Comparison of ENCODE assay signal across 10 mouse cellular contexts in genomic region chr13:68601184-68601583, GRCm38 (mm10). TPM values are rescaled to one million over a fixed set of nuclear protein-coding genes. Genes with fewer than 3 reads are reported as not detected.
A peak's percentile ranks its signal among the peaks of the same experiment; 100 is the strongest.
DNase-seq lines count a peak whose midpoint lies in the region; ATAC-seq lines count a peak whose summit lies in the region.
"Had no signal": no experiment of that assay in that cellular context is flagged by ENCODE, and none has a peak within 500 bp of the region (broad histone marks: within the 10 kb centered on the region; RNA-seq: fewer than 3 reads in every experiment).

No protein-coding gene starts in this region.

- H3K4me2 ChIP-seq in midbrain, embryonic 14.5 days (ENCODE audit: low read length): no peak overlapping the region
- H3K4me2 ChIP-seq: embryonic facial prominence, embryonic 12.5 days; liver, embryonic 13.5 days had no signal

- peak; percentile 49 for DNase-seq in adrenal gland, postnatal 10 days
- DNase-seq in adrenal gland, adult 8-10 months: no peak
- DNase-seq in kidney, postnatal 10 days: peak; percentile 55
- no peak for DNase-seq in kidney, adult 9 months
- DNase-seq in embryo, embryonic 10.5 days (ENCODE audit: low spot score): peak; percentile 58
- peak; percentile 83 for DNase-seq in midbrain, embryonic 14.5 days
- DNase-seq in ovary, postnatal 10 days (ENCODE audit: low spot score): no peak
- DNase-seq: liver, embryonic 13.5 days had no signal

- H3K4me1 ChIP-seq in midbrain, embryonic 14.5 days (ENCODE audit: control insufficient read depth, insufficient read depth, low read length): 0 out of 2 replicates have a peak, but pooled peaks cover 3% of the 10 kb centered on the region
- H3K4me1 ChIP-seq: embryonic facial prominence, embryonic 12.5 days had no signal

- H3K36me3 ChIP-seq in midbrain, embryonic 14.5 days (ENCODE audit: control insufficient read depth, insufficient read depth, low read length): no peaks in the 10 kb centered on the region
- H3K36me3 ChIP-seq: embryonic facial prominence, embryonic 12.5 days; liver, embryonic 13.5 days had no signal

- no peak for ATAC-seq in midbrain, embryonic 14.5 days (ENCODE audit: low FRiP score, low TSS enrichment)
- no peak for ATAC-seq in megakaryocyte-erythroid progenitor cell, adult 5-6 weeks (replicated peaks; ENCODE audit: low FRiP score, low TSS enrichment, poor library complexity, severe bottlenecking)

- 22% methylated on average over 6 of the region's 6 CpGs for WGBS in midbrain, embryonic 14.5 days

- H3K9me3 ChIP-seq in midbrain, embryonic 14.5 days (ENCODE audit: control insufficient read depth, low read length): no peaks in the 10 kb centered on the region
- H3K9me3 ChIP-seq: embryonic facial prominence, embryonic 12.5 days; liver, embryonic 13.5 days had no signal

- no peak overlapping the region for H3K9ac ChIP-seq in midbrain, embryonic 14.5 days (replicated peaks; ENCODE audit: low read length)
- H3K9ac ChIP-seq: embryonic facial prominence, embryonic 12.5 days; liver, embryonic 13.5 days had no signal

- H3K27me3 ChIP-seq in midbrain, embryonic 14.5 days (ENCODE audit: control insufficient read depth, insufficient read depth, low read length): no peaks in the 10 kb centered on the region
- H3K27me3 ChIP-seq: embryonic facial prominence, embryonic 12.5 days; liver, embryonic 13.5 days had no signal

- H3K4me3 ChIP-seq in midbrain, embryonic 14.5 days (replicated peaks; ENCODE audit: low read depth, low read length): no peak overlapping the region
- H3K4me3 ChIP-seq: embryonic facial prominence, embryonic 12.5 days; liver, embryonic 13.5 days had no signal

- 0 out of 2 replicates have a peak overlapping the region, but pooled peaks have one; percentile 52 for H3K27ac ChIP-seq in midbrain, embryonic 14.5 days (replicated peaks; ENCODE audit: low read depth, low read length)
- H3K27ac ChIP-seq: embryonic facial prominence, embryonic 12.5 days; liver, embryonic 13.5 days had no signal

RNA-seq across cellular contexts. Expression of gene 1700001L19Rik, which starts 4.0 kb away (rescaled TPM):
- under 1 TPM in 1 of 2 experiments, not detected in 1; 0.39 TPM for total RNA-seq in adrenal gland, postnatal 10 days (2021)
- total RNA-seq in adrenal gland, adult 8-10 months (2022): under 1 TPM in 2 of 4 experiments, not detected in 2; 0.21 to 0.65 TPM
- polyA plus RNA-seq in midbrain, embryonic 14.5 days (2014; fragmentation: Nextera tagmentation; extraction: Ambion mirVana): 4.6 and 9.5 TPM in 2 replicates
- total RNA-seq in megakaryocyte-erythroid progenitor cell, adult 5-6 weeks (2014; fragmentation: Nextera tagmentation): not detected in 2 replicates
- total RNA-seq in megakaryocyte-erythroid progenitor cell, adult 5-6 weeks (2017): not detected in 2 replicates
- polyA plus RNA-seq: liver, embryonic 13.5 days had no signal

RNA-seq across cellular contexts. Expression of gene Fastkd3, which starts 19.1 kb away (rescaled TPM):
- total RNA-seq in adrenal gland, postnatal 10 days (2021): 10 to 100 TPM; 13.8 to 17.2 TPM
- total RNA-seq in adrenal gland, adult 8-10 months (2022): 10 to 100 TPM; 13.3 to 17.5 (median 17.2) TPM
- 25.0 and 27.3 TPM in 2 replicates for polyA plus RNA-seq in midbrain, embryonic 14.5 days (2014; fragmentation: Nextera tagmentation; extraction: Ambion mirVana)
- total RNA-seq in megakaryocyte-erythroid progenitor cell, adult 5-6 weeks (2014; fragmentation: Nextera tagmentation): 20.6 and 33.8 TPM in 2 replicates
- 13.9 and 21.7 TPM in 2 replicates for total RNA-seq in megakaryocyte-erythroid progenitor cell, adult 5-6 weeks (2017)

RNA-seq across cellular contexts. Expression of gene Mtrr, which starts 19.2 kb away (rescaled TPM):
- 10 to 100 TPM; 18.6 to 19.0 TPM for total RNA-seq in adrenal gland, postnatal 10 days (2021)
- 10 to 100 TPM; 18.1 to 19.3 (median 18.7) TPM for total RNA-seq in adrenal gland, adult 8-10 months (2022)
- 10.2 and 13.5 TPM in 2 replicates for polyA plus RNA-seq in midbrain, embryonic 14.5 days (2014; fragmentation: Nextera tagmentation; extraction: Ambion mirVana)
- total RNA-seq in megakaryocyte-erythroid progenitor cell, adult 5-6 weeks (2014; fragmentation: Nextera tagmentation): 30.7 and 31.3 TPM in 2 replicates
- total RNA-seq in megakaryocyte-erythroid progenitor cell, adult 5-6 weeks (2017): 25.6 and 29.9 TPM in 2 replicates

Comparison
In these comparisons a context has a peak if more than half of its experiments do, and no peak if none do; other contexts are left out.
1. DNase-seq: peak in adrenal gland, postnatal 10 days (single experiment), kidney, postnatal 10 days (single experiment), embryo, embryonic 10.5 days (single experiment) and midbrain, embryonic 14.5 days (single experiment); none in adrenal gland, adult 8-10 months (single experiment), kidney, adult 9 months (single experiment) and ovary, postnatal 10 days (single experiment).